Mouse (Mus musculus) layer of hippocampus, adult 8-10 months (tissue): ENCODE results near the gene Cul9. TPM values are rescaled to one million over a fixed set of nuclear protein-coding genes. Genes with fewer than 3 reads are reported as not detected.
"Not testable (repeated sequence)": the region's sequence is repeated elsewhere in the genome, so short reads cannot be mapped to it uniquely, and the experiment has no call there.

ENCODE experiments used
- DNase-seq, 2 experiments: peaks; one replicate each; pipeline ENCODE4 v3.0.0; 2022; ENCODE audit warnings: low spot score in 2 of 2
- total RNA-seq, 4 experiments: library from RNA; stranded (reverse); gene quantifications; 2 replicates each; pipeline ENCODE4 v1.2.4; 2022

Cul9 gene
- total RNA-seq, 4 experiments from 2014 or later, result 57.2 to 81.6 (median 63.8) TPM

- no peak for DNase-seq
Measured at GRCm38 (mm10) chr17:46503847-46504638, 42.1 kb downstream of the Cul9 start.

GRCm38 (mm10) chr17:46502775-46503174 is 43.4 kb downstream of the Cul9 start:
- DNase-seq, result no peak

- no peak for DNase-seq
Measured at GRCm38 (mm10) chr17:46497956-46498355, 48.2 kb downstream of the Cul9 start.

GRCm38 (mm10) chr17:46496623-46497434 is 49.4 kb downstream of the Cul9 start, which contains the start of gene Dnph1:
TSS of gene Dnph1 (plus strand) at chr17:46496711.
- DNase-seq, result peak; percentile 68 to 86

- not testable (repeated sequence) for DNase-seq
Measured at GRCm38 (mm10) chr17:46496081-46496480, 50.1 kb downstream of the Cul9 start.

- no peak for DNase-seq
Measured at GRCm38 (mm10) chr17:46495486-46495885, 50.7 kb downstream of the Cul9 start.

- peak in 1 of 2 experiments; percentile 53 for DNase-seq
Measured at GRCm38 (mm10) chr17:46487431-46487830, 58.8 kb downstream of the Cul9 start, which contains the start of gene Ttbk1. TSS of gene Ttbk1 (minus strand) at chr17:46487675.

GRCm38 (mm10) chr17:46486995-46487394 is 59.2 kb downstream of the Cul9 start:
- DNase-seq, result no peak

GRCm38 (mm10) chr17:46484461-46484875 is 61.7 kb downstream of the Cul9 start:
- DNase-seq, result no peak

- no peak for DNase-seq
Measured at GRCm38 (mm10) chr17:46484021-46484431, 62.2 kb downstream of the Cul9 start.

- DNase-seq, result peak; percentile 39 to 47
Measured at GRCm38 (mm10) chr17:46483561-46484001, 62.6 kb downstream of the Cul9 start.

- no peak for DNase-seq
Measured at GRCm38 (mm10) chr17:46477286-46477685, 68.9 kb downstream of the Cul9 start.

- DNase-seq, result no peak
Measured at GRCm38 (mm10) chr17:46476601-46477000, 69.6 kb downstream of the Cul9 start.

GRCm38 (mm10) chr17:46467830-46468229 is 78.4 kb downstream of the Cul9 start:
- DNase-seq, result no peak

GRCm38 (mm10) chr17:46462226-46462625 is 84.0 kb downstream of the Cul9 start:
- DNase-seq, result no peak

GRCm38 (mm10) chr17:46461347-46461746 is 84.8 kb downstream of the Cul9 start:
- DNase-seq, result no peak

- no peak for DNase-seq
Measured at GRCm38 (mm10) chr17:46460673-46461072, 85.5 kb downstream of the Cul9 start.

GRCm38 (mm10) chr17:46458439-46458838 is 87.7 kb downstream of the Cul9 start:
- DNase-seq, result no peak

GRCm38 (mm10) chr17:46457791-46458190 is 88.4 kb downstream of the Cul9 start:
- DNase-seq, result no peak

GRCm38 (mm10) chr17:46455110-46455691 is 91.0 kb downstream of the Cul9 start:
- DNase-seq, result no peak

- DNase-seq, result no peak
Measured at GRCm38 (mm10) chr17:46454539-46454938, 91.6 kb downstream of the Cul9 start.

GRCm38 (mm10) chr17:46453970-46454411 is 92.2 kb downstream of the Cul9 start:
- DNase-seq, result no peak
